Mouse (Mus musculus) testis, adult 2 months (tissue): ENCODE data around the gene Wfdc11. TPM values are rescaled to one million over a fixed set of nuclear protein-coding genes. Genes with fewer than 3 reads are reported as not detected.
"Not testable (repeated sequence)": the region's sequence is repeated elsewhere in the genome, so short reads cannot be mapped to it uniquely, and the experiment has no call there.

Experiments
- H3K27ac ChIP-seq: fragments of 200-500 bp; 2 replicates; pipeline ENCODE4 v1.5.1; 2012; ENCODE audit warnings: low read depth, low read length; ENCODE audit not compliant: control insufficient read depth, insufficient read depth
- H3K27me3 ChIP-seq: fragments of 200-500 bp; 2 replicates; pipeline ENCODE4 v1.6.1; 2012; ENCODE audit warnings: mild to moderate bottlenecking, low read length, moderate library complexity; ENCODE audit not compliant: control insufficient read depth, insufficient read depth
- H3K36me3 ChIP-seq: fragments of 200-500 bp; 2 replicates; pipeline ENCODE4 v1.6.1; 2012; ENCODE audit warnings: mild to moderate bottlenecking, low read length; ENCODE audit not compliant: control insufficient read depth, insufficient read depth
- H3K4me1 ChIP-seq: fragments of 200-500 bp; 2 replicates; pipeline ENCODE4 v1.6.1; 2012; ENCODE audit warnings: low read length; ENCODE audit not compliant: control insufficient read depth, insufficient read depth
- H3K4me3 ChIP-seq: fragments of 200-500 bp; 2 replicates; pipeline ENCODE4 v1.5.1; 2012; ENCODE audit warnings: low read depth, mild to moderate bottlenecking, low read length, moderate library complexity, mixed read lengths; ENCODE audit not compliant: control insufficient read depth
- CTCF ChIP-seq: fragments of 200-500 bp; IDR thresholded peaks from 2 replicates; pipeline ENCODE4 v1.5.1; 2012; ENCODE audit warnings: low read depth, mild to moderate bottlenecking, inconsistent platforms, low read length, moderate library complexity; ENCODE audit not compliant: control insufficient read depth, insufficient read depth, insufficient replicate concordance
- POLR2A ChIP-seq: fragments of 200-500 bp; IDR thresholded peaks from 2 replicates; pipeline ENCODE4 v1.6.1; 2012; ENCODE audit warnings: low read depth, mild to moderate bottlenecking, inconsistent platforms, low read length, moderate library complexity; ENCODE audit not compliant: control insufficient read depth
- polyA plus RNA-seq: library from polyadenylated mRNA; depleted of rRNA; stranded (reverse); fragments of >200 nt; gene quantifications from 2 replicates; pipeline ENCODE4 v1.2.3, GENCODE M21; 2012; rRNA removed

Gene Wfdc11
- 0.20 TPM in 1 of 2 replicates, not detected in the other for polyA plus RNA-seq

DNA sequence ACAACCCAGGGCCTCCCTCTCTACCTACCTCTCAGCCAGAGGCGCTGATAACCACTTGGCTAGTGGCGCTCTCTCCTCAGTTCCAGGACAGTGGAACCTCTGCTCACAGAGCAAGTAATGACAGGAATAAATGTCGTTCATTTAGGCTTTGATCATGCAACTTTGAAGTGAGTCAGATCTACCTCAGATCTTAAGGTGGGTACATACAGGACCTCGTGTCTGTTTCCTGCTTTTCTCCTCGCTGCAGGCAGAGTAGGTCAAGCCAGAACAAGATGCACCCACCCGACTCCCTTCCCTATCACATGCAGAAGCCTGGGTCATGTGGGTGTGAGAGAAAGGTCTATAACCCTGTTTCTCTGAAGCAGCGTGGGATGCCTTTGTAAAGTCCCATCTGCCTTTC, at the start of gene Wfdc11:
TSS of gene Wfdc11 (minus strand) at position 101 of the 400 bp plus-strand sequence.
- H3K27ac ChIP-seq: no peak within 1 kb of the TSS
- no peak for TF ChIP-seq CTCF
- TF ChIP-seq POLR2A: no peak
- H3K4me1 ChIP-seq: peaks cover 8% of the 10 kb centered on the region

GRCm38 (mm10) chr2:164723276-164723675, 49.4 kb upstream of the Wfdc11 start:
- Histone ChIP-seq H3K27ac (no peak overlapping the region), H3K36me3 (no peaks in the 10 kb centered on the region), H3K4me1 (no peaks in the 10 kb centered on the region), H3K4me3 (no peak overlapping the region), H3K27me3 (no peaks in the 10 kb centered on the region)
- no peak for TF ChIP-seq POLR2A
- TF ChIP-seq CTCF: no peak

More for the DNA sequence above, at the start of gene Wfdc11:
- Histone ChIP-seq H3K27me3 (no peaks in the 10 kb centered on the region), H3K36me3 (no peaks in the 10 kb centered on the region), H3K4me3 (no peak within 1 kb of the TSS)

GRCm38 (mm10) chr2:164716194-164716786, 42.4 kb upstream of the Wfdc11 start:
- not testable (repeated sequence) for H3K4me1 ChIP-seq, H3K27me3 ChIP-seq

DNA sequence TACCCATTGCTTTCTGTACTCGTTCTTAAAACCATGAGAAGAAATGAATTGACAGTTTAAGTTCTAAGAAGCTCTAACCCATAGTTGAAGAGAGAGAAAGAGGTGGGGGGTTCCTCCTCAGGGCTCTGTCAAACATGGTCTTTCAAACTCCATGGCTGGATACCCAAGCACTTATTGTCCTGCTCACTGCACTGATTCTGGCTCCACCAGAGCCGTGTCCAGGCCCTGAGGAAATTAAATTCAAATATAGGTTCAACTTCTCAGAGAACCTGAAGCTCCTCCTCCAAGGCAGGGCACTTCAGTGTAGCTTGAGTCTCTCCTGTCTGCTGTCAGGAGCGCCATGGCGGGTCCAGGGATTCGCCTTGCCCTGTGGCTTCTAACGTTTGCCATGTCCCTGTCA, 41.1 kb upstream of the Wfdc11 start, which contains the start of gene Spint5:
TSS of gene Spint5 (plus strand) at position 301 of the 400 bp plus-strand sequence.
- no peaks in the 10 kb centered on the region for H3K36me3 ChIP-seq
- TF ChIP-seq CTCF: no peak
- no peak for TF ChIP-seq POLR2A
- H3K27me3 ChIP-seq: no peaks in the 10 kb centered on the region
- peaks cover 4% of the 10 kb centered on the region for H3K4me1 ChIP-seq
- H3K27ac ChIP-seq: peak within 1 kb of the TSS; percentile 53; the same call in 1 of the 2 replicates
- H3K4me3 ChIP-seq: peak within 1 kb of the TSS; percentile 62

More at GRCm38 (mm10) chr2:164716194-164716786, 42.4 kb upstream of the Wfdc11 start:
- not testable (repeated sequence) for H3K36me3 ChIP-seq
- H3K4me3 ChIP-seq: peak overlapping the region; percentile 62
- H3K27ac ChIP-seq: peak overlapping the region; percentile 53; the same call in 1 of the 2 replicates

- TF ChIP-seq CTCF (no peak), POLR2A (no peak)
- H3K27ac ChIP-seq: no peak overlapping the region
- no peak overlapping the region for H3K4me3 ChIP-seq
- H3K4me1 ChIP-seq: peaks cover 4% of the 10 kb centered on the region
- no peaks in the 10 kb centered on the region for H3K36me3 ChIP-seq
- H3K27me3 ChIP-seq: no peaks in the 10 kb centered on the region
Measured at GRCm38 (mm10) chr2:164705991-164706390, 32.1 kb upstream of the Wfdc11 start.

DNA sequence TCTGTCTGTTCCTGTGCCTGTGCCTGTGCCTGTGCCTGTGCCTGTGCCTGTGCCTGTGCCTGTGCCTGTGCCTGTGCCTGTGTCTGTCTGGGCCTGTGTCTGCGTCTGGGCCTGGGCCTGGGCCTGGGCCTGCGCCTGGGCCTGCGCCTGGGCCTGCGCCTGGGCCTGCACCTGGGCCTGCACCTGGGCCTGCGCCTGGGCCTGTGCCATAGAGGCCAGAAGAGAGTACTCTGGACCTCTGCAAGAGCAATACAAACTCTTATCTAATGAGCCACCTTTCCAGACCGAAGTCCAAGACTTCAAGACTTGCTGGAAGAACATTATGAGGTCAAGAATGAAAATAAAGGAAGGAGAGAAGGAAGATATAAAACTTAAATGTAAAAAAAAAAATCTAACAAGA, 31.4 kb upstream of the Wfdc11 start:
- Histone ChIP-seq H3K4me3 (no peak overlapping the region), H3K27me3 (no peaks in the 10 kb centered on the region), H3K27ac (no peak overlapping the region), H3K4me1 (peaks cover 4% of the 10 kb centered on the region), H3K36me3 (no peaks in the 10 kb centered on the region)
- TF ChIP-seq CTCF (no peak), POLR2A (no peak)

- no peaks in the 10 kb centered on the region for H3K27me3 ChIP-seq
- TF ChIP-seq CTCF (no peak), POLR2A (no peak)
- no peak overlapping the region for H3K4me3 ChIP-seq
- no peak overlapping the region for H3K27ac ChIP-seq
- peaks cover 4% of the 10 kb centered on the region for H3K4me1 ChIP-seq
- no peaks in the 10 kb centered on the region for H3K36me3 ChIP-seq
Measured at GRCm38 (mm10) chr2:164704235-164704634, 30.3 kb upstream of the Wfdc11 start.
